Mouse (Mus musculus): ENCODE results near the gene Med24.

GRCm38 (mm10) chr11:98693201-98693600 is 36.0 kb downstream of the Med24 start:
- TF ChIP-seq GATA1 (IDR thresholded peaks at IDR 0.05; ENCODE audit: low read length) (no peak), TAL1 (IDR thresholded peaks at IDR 0.05; ENCODE audit: low read length) (no peak)

Data from erythroblast, embryonic 14.5 days (primary cell).